Mouse (Mus musculus): Measurements from ENCODE around the gene Hipk3.

The Hipk3 gene

DNA sequence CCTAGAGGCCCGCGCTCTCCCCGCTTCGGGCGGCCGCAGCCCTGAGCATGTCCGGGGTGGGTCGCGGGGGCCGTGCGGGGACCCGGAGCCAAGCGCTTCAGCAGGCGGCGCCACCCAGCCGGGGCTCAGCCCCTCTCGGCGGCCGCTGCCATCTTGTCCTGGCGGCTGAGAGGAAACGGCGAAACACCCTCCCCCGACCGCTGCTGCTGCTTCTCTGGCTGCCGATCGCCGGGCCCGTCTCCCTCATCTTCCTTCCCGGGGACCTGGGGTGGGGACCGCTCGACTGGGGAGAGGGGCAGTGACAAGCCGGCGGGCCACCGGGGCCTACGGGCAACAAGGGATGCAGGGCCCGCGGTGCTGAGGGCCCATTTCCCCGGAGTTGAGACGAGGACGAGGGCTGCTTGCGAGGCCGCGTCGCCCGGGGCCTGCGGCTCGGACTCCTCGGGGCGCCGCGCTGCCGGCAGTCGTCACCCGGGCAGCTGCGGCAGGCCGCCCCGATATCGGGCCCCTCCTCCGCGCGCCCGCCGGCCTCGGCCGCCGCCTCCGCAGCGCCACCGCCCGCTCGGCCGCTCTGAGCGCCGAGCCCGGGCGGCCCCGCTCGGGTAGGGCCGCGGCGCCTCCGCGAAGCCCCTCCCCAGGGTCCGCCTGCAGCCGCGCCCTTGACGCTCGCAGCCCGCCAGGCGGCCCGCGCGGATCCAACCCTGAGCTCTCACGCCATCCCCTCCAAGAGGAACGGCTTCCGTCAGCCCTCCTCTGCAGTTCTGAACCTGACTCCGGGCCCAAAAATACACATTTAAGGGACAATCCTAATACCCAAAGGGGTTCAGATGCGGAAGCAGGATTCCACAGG, at the start of gene Hipk3:
Gene Hipk3, minus strand, starts transcription at position 496 of the 850 bp plus-strand sequence.
- DNase-seq (ENCODE audit: low read depth, low spot score), result peak; percentile 75

DNA sequence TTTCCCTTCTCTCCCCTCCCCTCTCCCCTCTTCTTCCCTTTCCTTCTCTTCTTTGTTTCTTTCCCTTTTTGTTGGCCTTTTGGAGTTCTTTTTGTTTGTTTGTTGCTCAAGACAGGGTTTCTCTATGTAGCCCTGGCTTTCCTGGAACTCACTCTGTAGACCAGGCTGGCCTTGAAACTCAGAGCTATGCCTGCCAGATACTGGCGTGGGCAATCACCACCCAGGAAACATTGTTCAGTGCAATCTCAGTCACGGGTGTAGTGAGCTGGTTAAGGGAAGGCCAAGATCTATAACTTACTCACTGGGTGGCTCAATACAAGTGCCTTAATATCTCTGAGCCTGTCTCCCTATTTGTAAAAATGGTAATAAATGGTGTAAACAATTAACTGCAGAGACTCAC, 46.0 kb upstream of the Hipk3 start:
- no peak for DNase-seq (ENCODE audit: low read depth, low spot score)

- no peak for DNase-seq (ENCODE audit: low read depth, low spot score)
These were observed 40.5 kb upstream of the Hipk3 start for GRCm38 (mm10) chr2:104534751-104535150.

GRCm38 (mm10) chr2:104532548-104532947, 38.3 kb upstream of the Hipk3 start:
- no peak for DNase-seq (ENCODE audit: low read depth, low spot score)

DNA sequence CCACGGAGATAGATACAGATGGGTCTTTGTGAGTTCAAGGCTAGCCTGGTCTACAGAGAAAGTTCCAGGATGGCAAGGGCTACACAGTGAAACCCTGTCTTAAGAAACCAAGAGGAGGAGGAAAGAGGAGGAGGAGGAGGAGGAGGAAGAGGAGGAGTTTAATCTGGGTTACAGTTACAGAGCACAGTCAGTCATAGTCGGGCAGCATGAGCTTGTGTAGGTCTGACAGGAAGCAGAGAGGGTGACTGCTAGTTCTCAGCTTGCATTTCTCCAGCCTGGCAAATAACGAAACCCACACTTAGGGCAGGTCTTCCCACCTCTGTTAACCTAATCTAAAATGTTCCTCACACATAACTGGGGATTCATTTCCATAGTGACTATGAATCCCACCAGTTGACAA, 32.3 kb upstream of the Hipk3 start:
- no peak for DNase-seq (ENCODE audit: low read depth, low spot score)

DNA sequence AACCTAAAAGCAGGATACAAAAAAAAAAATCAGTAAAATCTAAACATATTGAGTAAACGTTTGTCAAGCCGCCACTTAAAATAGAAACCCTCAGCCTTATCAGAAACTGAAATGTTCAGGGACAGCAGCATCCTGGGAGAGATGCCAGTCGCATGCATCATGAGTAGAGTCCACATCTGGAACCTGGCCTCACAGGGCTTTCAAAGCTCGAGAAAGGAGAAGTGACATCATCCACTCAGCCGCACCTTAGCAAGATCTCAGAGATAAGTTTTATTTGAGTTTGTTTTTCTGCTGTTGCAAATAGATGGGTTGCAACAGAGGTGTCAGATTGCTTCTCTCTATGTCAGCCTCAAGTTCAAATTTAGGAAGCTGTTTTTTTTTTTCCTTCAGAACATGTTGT, 31.3 kb upstream of the Hipk3 start:
- DNase-seq (ENCODE audit: low read depth, low spot score), result no peak

- DNase-seq (ENCODE audit: low read depth, low spot score), result no peak
These were observed 17.4 kb upstream of the Hipk3 start for GRCm38 (mm10) chr2:104511622-104512021.

- DNase-seq (ENCODE audit: low read depth, low spot score), result no peak
These were observed 8.1 kb upstream of the Hipk3 start for GRCm38 (mm10) chr2:104502388-104502787.

DNA sequence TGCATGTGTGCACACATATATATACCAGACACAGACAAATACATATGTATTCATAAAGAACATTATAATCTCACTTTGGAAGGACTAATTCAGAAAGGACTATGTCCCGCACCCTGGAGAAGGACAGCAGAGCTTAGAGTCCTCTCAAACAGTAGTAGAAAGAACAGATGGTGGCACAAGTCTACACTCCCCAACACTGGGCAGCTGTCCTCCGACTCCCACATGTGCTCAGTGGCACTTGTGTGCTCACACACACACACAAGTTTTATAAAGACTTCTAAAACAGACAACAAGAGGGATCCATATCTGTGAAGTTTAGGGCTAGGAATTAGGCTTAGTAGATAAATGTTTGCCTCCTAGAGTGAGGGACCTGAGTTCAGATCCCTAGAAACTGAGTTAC, 6.8 kb upstream of the Hipk3 start:
- DNase-seq (ENCODE audit: low read depth, low spot score), result no peak

DNA sequence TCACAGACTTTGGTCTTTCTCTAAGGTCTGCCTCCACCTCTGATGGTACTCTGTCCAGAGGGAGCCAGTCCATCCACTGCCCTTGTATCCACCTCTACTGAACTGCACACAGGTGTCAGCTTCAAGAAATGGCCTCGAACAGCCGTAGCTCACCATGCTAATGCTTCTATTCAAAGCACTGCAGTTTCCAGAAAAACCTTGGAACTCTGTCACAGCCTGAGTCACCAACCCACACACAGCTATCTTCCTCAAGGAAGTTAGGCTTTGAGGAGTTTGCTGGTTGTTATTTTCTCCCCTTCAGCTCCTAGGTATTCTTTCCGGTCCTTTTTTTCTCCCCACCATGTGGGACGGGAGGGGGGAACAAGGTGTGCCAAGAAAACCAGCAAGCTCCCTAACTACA, 3.5 kb upstream of the Hipk3 start:
- DNase-seq (ENCODE audit: low read depth, low spot score), result no peak

GRCm38 (mm10) chr2:104497231-104497630, 3.0 kb upstream of the Hipk3 start:
- no peak for DNase-seq (ENCODE audit: low read depth, low spot score)

- DNase-seq (ENCODE audit: low read depth, low spot score), result no peak
These were observed 2.0 kb upstream of the Hipk3 start for GRCm38 (mm10) chr2:104496206-104496605.

- peak; percentile 2 for DNase-seq (ENCODE audit: low read depth, low spot score)
These were observed 547 bp upstream of the Hipk3 start for GRCm38 (mm10) chr2:104494801-104495185.

DNA sequence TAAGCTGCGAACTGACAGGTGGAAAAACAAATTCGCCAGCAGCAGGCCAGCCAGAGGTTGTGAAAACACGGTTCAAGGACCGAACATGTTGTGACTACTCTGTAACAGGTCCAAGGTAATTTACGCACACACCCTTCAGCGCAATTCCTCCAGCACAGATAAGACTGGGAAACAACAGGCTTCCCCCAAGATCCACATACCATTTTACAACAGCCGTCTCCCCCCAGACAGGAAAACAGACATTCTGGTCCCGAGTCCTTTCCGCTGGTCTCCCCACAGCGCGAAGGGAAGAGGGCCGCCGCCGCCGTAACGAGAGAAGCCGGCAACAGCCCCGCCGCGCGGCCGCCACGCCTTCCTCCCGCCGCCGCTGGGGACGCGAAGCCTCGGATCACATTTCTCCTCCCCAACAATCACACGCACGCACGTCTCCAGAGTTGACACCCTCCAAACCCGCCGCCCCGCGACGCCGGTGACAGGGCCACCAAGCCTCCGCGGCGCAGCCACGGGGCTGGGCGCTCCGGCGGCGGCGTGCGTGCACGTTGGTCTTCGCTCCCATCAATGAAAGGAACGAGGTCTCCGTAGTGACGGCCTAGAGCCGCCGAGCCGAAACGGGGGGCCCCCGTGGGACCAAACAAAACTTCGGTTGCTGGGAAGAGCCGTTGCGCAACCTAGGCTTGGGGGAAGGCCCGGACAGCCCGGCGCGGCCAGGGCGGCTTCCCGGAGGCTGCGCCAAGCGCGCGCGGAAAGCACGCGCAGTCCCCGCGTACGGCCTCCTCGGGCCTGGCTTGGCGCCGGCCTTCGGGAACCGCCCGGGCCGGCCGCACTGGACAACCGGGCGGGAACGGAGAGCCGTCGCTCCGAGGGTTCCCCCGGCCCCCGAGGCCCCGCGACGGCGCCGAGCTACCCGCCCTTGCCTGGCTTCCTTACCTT, 960 bp downstream of the Hipk3 start:
- DNase-seq (ENCODE audit: low read depth, low spot score), result peak; percentile 65

DNA sequence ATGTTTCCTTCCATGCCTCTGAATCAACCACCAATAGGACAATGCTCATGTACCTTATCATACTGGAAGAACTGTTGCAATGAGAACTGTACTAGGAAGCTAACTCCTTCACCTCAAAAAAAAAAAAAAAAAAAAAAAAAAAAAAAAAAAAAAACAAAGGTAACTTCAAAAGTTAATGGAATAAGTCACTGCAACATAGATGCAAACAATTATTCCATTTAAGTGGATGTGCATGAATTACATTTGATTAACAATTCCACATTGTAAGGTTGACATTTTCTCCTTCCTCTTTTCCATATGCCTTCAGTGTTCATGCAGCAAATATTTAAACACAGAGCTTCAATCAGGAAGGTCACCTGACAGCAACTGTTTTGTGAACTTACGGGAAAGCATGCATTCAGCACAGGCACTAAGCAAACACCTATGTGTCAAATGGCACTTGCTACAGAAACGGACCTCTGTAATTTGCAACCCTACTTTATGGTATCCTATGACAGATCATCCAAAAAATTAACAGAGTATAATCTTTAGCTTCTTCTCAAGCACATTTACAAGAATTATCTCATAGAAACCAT, 2.9 kb downstream of the Hipk3 start:
- DNase-seq (ENCODE audit: low read depth, low spot score), result no peak

- no peak for DNase-seq (ENCODE audit: low read depth, low spot score)
These were observed 3.5 kb downstream of the Hipk3 start for GRCm38 (mm10) chr2:104490761-104491160.

DNA sequence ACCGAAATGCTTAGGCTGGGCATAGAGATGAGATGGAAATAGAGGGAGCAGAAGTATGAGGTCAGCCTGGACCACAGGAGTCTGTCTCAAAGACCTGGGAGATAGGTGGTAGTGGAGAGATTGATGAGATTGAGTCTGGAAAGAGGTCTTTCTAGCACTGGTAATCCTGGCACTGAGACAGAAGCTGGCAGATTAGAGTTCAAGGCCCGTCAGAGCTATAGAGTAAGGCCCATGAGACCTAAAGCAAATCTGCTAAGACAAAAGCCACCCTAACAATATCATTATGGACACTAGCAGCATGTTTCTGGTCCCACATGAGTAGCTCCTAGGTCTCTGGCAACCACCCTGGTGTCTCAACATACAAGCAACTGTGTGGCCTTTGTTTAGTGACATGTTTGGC, 4.4 kb downstream of the Hipk3 start:
- no peak for DNase-seq (ENCODE audit: low read depth, low spot score)

DNA sequence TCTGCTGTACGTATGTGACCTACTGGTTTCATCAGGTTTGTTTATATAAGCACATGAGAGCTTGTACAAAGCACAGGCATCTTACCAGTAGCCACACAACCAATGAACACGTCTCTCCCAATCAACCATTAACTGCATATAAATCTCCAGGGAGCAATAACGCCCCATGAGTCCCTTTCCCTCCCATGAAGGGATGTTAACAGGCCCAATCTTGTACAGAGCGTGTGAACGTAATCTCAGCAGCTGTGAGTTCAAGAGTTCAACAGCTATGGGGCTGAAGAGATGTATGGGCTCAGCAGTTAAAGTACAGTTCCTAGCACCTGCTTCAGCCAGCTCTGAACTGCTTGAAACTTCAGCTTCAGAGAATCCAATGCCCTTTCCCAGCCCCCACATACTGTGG, 9.8 kb downstream of the Hipk3 start:
- DNase-seq (ENCODE audit: low read depth, low spot score), result peak; percentile 54

- no peak for DNase-seq (ENCODE audit: low read depth, low spot score)
These were observed 12.1 kb downstream of the Hipk3 start for GRCm38 (mm10) chr2:104482156-104482555.

- DNase-seq (ENCODE audit: low read depth, low spot score), result no peak
These were observed 15.2 kb downstream of the Hipk3 start for GRCm38 (mm10) chr2:104479054-104479453.

DNA sequence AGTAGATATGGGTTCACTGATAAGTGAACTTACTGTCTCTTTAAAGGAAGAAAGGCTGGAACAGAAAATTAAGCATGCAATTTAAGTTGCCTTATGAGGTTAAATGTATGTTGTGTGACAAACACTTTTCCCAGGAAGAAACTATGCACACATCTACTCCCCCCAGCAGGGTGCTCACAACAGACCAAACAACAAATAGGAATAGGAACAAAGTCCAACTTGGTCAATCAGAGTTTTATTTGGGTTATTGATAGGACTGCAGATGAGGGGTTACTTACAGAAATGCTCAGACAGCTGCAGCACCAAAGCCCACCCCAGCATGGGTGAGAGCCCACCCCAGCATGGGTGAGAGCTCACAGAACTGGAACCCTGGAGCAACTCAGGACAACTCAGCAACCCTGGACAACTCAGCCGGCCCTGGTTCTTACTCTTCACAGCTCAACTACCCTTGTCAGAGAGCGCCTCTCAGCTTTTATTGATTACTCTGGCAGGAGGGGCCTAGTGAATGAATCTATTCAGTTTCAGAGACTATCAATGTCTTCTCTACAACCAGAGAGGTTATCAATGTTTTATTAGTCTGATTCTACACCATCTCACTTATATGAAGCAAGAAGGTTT, 16.7 kb downstream of the Hipk3 start:
- DNase-seq (ENCODE audit: low read depth, low spot score), result no peak

GRCm38 (mm10) chr2:104472056-104472455, 22.2 kb downstream of the Hipk3 start:
- DNase-seq (ENCODE audit: low read depth, low spot score), result no peak

All from forelimb bud, embryonic 11.5 days (tissue).